Comparison of ENCODE assay signal across 19 mouse cellular contexts in genomic region chr13:20187647-20188046, GRCm38 (mm10).
DNase-seq lines count a peak whose midpoint lies in the region; ATAC-seq and TF ChIP-seq lines count a peak whose summit lies in the region.
"Had no signal": no experiment of that assay in that cellular context is flagged by ENCODE, and none has a peak within 500 bp of the region (broad histone marks: within the 10 kb centered on the region; RNA-seq: fewer than 3 reads in every experiment).

No protein-coding gene starts in this region.

- no peaks in the 10 kb centered on the region for H3K27me3 ChIP-seq in embryonic facial prominence, embryonic 14.5 days (replicated peaks; ENCODE audit: control insufficient read depth, insufficient read depth, low read length)
- H3K27me3 ChIP-seq in embryonic facial prominence, embryonic 10.5 days (replicated peaks; ENCODE audit: low read depth, poor library complexity, severe bottlenecking): no peaks in the 10 kb centered on the region
- H3K27me3 ChIP-seq in intestine, embryonic 16.5 days (replicated peaks; ENCODE audit: control insufficient read depth, insufficient read depth, low read length): no peaks in the 10 kb centered on the region
- H3K27me3 ChIP-seq in intestine, embryonic 15.5 days (replicated peaks): no peaks in the 10 kb centered on the region
- H3K27me3 ChIP-seq in lung, embryonic 14.5 days (ENCODE audit: insufficient read depth, low read length): no peaks in the 10 kb centered on the region
- H3K27me3 ChIP-seq: forebrain, embryonic 15.5 days; limb, embryonic 12.5 days had no signal

- no peak overlapping the region for H3K4me2 ChIP-seq in embryonic facial prominence, embryonic 14.5 days (ENCODE audit: low read depth, low read length)
- no peak overlapping the region for H3K4me2 ChIP-seq in intestine, embryonic 16.5 days (ENCODE audit: low read depth, low read length)
- no peak overlapping the region for H3K4me2 ChIP-seq in intestine, embryonic 15.5 days (replicated peaks)
- H3K4me2 ChIP-seq in lung, embryonic 14.5 days: no peak overlapping the region
- H3K4me2 ChIP-seq: forebrain, embryonic 15.5 days; limb, embryonic 12.5 days had no signal

- H3K4me1 ChIP-seq in embryonic facial prominence, embryonic 14.5 days (ENCODE audit: control insufficient read depth, insufficient read depth, low read length): peaks cover 13% of the 10 kb centered on the region
- peaks cover 14% of the 10 kb centered on the region for H3K4me1 ChIP-seq in embryonic facial prominence, embryonic 10.5 days
- peaks cover 15% of the 10 kb centered on the region for H3K4me1 ChIP-seq in intestine, embryonic 16.5 days (ENCODE audit: control insufficient read depth, insufficient read depth, low read length)
- H3K4me1 ChIP-seq in intestine, embryonic 15.5 days (replicated peaks): peaks cover 14% of the 10 kb centered on the region
- H3K4me1 ChIP-seq in lung, embryonic 14.5 days (ENCODE audit: insufficient read depth): peaks cover 21% of the 10 kb centered on the region

- no peaks in the 10 kb centered on the region for H3K9me3 ChIP-seq in embryonic facial prominence, embryonic 14.5 days (ENCODE audit: control insufficient read depth, low read length)
- no peaks in the 10 kb centered on the region for H3K9me3 ChIP-seq in embryonic facial prominence, embryonic 10.5 days
- H3K9me3 ChIP-seq in intestine, embryonic 16.5 days (ENCODE audit: control insufficient read depth, low read length): peaks cover 4% of the 10 kb centered on the region; the same call in 1 of the 2 replicates
- H3K9me3 ChIP-seq in intestine, embryonic 15.5 days: no peaks in the 10 kb centered on the region
- H3K9me3 ChIP-seq in lung, embryonic 14.5 days (ENCODE audit: low read depth, low read length): no peaks in the 10 kb centered on the region
- H3K9me3 ChIP-seq: forebrain, embryonic 15.5 days; limb, embryonic 12.5 days had no signal

- H3K4me3 ChIP-seq in embryonic facial prominence, embryonic 14.5 days (ENCODE audit: low read depth, low read length): no peak overlapping the region
- H3K4me3 ChIP-seq in embryonic facial prominence, embryonic 10.5 days: no peak overlapping the region
- no peak overlapping the region for H3K4me3 ChIP-seq in intestine, embryonic 16.5 days (ENCODE audit: low read length)
- H3K4me3 ChIP-seq in intestine, embryonic 15.5 days (replicated peaks): no peak overlapping the region
- H3K4me3 ChIP-seq in lung, embryonic 14.5 days (ENCODE audit: low read depth, low read length): no peak overlapping the region
- H3K4me3 ChIP-seq: erythroblast, embryonic 14.5 days; forebrain, embryonic 15.5 days; layer of hippocampus, adult 2 months; limb, embryonic 12.5 days had no signal

- H3K36me3 ChIP-seq in embryonic facial prominence, embryonic 14.5 days (ENCODE audit: control insufficient read depth, insufficient read depth, low read length): no peaks in the 10 kb centered on the region
- no peaks in the 10 kb centered on the region for H3K36me3 ChIP-seq in embryonic facial prominence, embryonic 10.5 days (replicated peaks)
- H3K36me3 ChIP-seq in intestine, embryonic 16.5 days (ENCODE audit: control insufficient read depth, insufficient read depth, low read length): no peaks in the 10 kb centered on the region
- H3K36me3 ChIP-seq in intestine, embryonic 15.5 days: no peaks in the 10 kb centered on the region
- H3K36me3 ChIP-seq in lung, embryonic 14.5 days (ENCODE audit: insufficient read depth): peaks cover 5% of the 10 kb centered on the region; the same call in 1 of the 2 replicates
- H3K36me3 ChIP-seq: forebrain, embryonic 15.5 days; limb, embryonic 12.5 days had no signal

- WGBS in embryonic facial prominence, embryonic 14.5 days: 53% methylated on average over 2 of the region's 2 CpGs
- WGBS in embryonic facial prominence, embryonic 10.5 days: 76% methylated on average over 2 of the region's 2 CpGs
- WGBS in intestine, embryonic 16.5 days: 62% methylated on average over 2 of the region's 2 CpGs
- WGBS in intestine, embryonic 15.5 days: 66% methylated on average over 2 of the region's 2 CpGs
- WGBS in lung, embryonic 14.5 days: 65% methylated on average over 2 of the region's 2 CpGs

- H3K9ac ChIP-seq in embryonic facial prominence, embryonic 14.5 days (ENCODE audit: low read depth, low read length): no peak overlapping the region
- no peak overlapping the region for H3K9ac ChIP-seq in intestine, embryonic 16.5 days (ENCODE audit: low read depth, low read length)
- no peak overlapping the region for H3K9ac ChIP-seq in intestine, embryonic 15.5 days
- no peak overlapping the region for H3K9ac ChIP-seq in lung, embryonic 14.5 days
- H3K9ac ChIP-seq: forebrain, embryonic 15.5 days; limb, embryonic 12.5 days had no signal

- ATAC-seq in embryonic facial prominence, embryonic 14.5 days (ENCODE audit: low read depth): no peak
- ATAC-seq in intestine, embryonic 16.5 days: no peak
- ATAC-seq in intestine, embryonic 15.5 days: no peak
- ATAC-seq in lung, embryonic 14.5 days (ENCODE audit: insufficient read depth): no peak
- ATAC-seq in common myeloid progenitor, adult 5-6 weeks (replicated peaks; ENCODE audit: low read depth, poor library complexity, severe bottlenecking): 0 out of 2 replicates have a peak, but pooled peaks have one; percentile 12
- no peak for ATAC-seq in inflammation-experienced regulatory T-cells, adult 6 months
- ATAC-seq: activated CD4-positive, CD25-positive, alpha-beta regulatory T cell, adult 4 months; forebrain, embryonic 15.5 days; hindbrain, postnatal 0 days had no signal

- DNase-seq in embryonic facial prominence, embryonic 14.5 days (ENCODE audit: low spot score): peak; percentile 64
- DNase-seq in embryonic facial prominence, embryonic 10.5 days (ENCODE audit: low spot score): no peak
- DNase-seq in lung, embryonic 14.5 days: peak; percentile 56
- no peak for DNase-seq in lung, postnatal 10 days
- DNase-seq: adrenal gland, postnatal 25 days; cerebellum, adult 9-11 months; heart, postnatal 36 days; midbrain, embryonic 14.5 days; right cerebral cortex, adult 18-20 months had no signal

- TF ChIP-seq CTCF in lung, embryonic 14.5 days (IDR thresholded peaks at IDR 0.05; ENCODE audit: low read depth): no peak

- H3K27ac ChIP-seq in embryonic facial prominence, embryonic 14.5 days (replicated peaks; ENCODE audit: low read depth, low read length): no peak overlapping the region
- H3K27ac ChIP-seq in embryonic facial prominence, embryonic 10.5 days (replicated peaks): no peak overlapping the region
- peak overlapping the region; percentile 11; the same call in 1 of the 2 replicates for H3K27ac ChIP-seq in intestine, embryonic 16.5 days (ENCODE audit: low read length)
- H3K27ac ChIP-seq in intestine, embryonic 15.5 days: no peak overlapping the region; the same call in 1 of the 2 replicates
- H3K27ac ChIP-seq in lung, embryonic 14.5 days (ENCODE audit: low read depth): peak overlapping the region; percentile 56; the same call in 1 of the 2 replicates
- H3K27ac ChIP-seq: forebrain, embryonic 15.5 days; hindbrain, postnatal 0 days; layer of hippocampus, adult 2 months; limb, embryonic 12.5 days had no signal

Comparison
In these comparisons a context has a peak if more than half of its experiments do, and no peak if none do; other contexts are left out.
1. DNase-seq: peak in embryonic facial prominence, embryonic 14.5 days (single experiment) and lung, embryonic 14.5 days (single experiment); none in embryonic facial prominence, embryonic 10.5 days (single experiment) and lung, postnatal 10 days (single experiment).
2. H3K27ac ChIP-seq: peak in intestine, embryonic 16.5 days (single experiment) and lung, embryonic 14.5 days (single experiment); none in embryonic facial prominence, embryonic 14.5 days (single experiment), embryonic facial prominence, embryonic 10.5 days (single experiment) and intestine, embryonic 15.5 days (single experiment).